Mouse (Mus musculus) erythroblast, embryonic 14.5 days (primary cell): Measurements from ENCODE around the gene Sord.

ENCODE experiments used
- GATA1 ChIP-seq: IDR thresholded peaks from 2 replicates; pipeline ENCODE4 v1.6.1; 2012; ENCODE audit warnings: low read length, inconsistent platforms, mixed read lengths
- TAL1 ChIP-seq: IDR thresholded peaks from 3 replicates; pipeline ENCODE4 v1.6.1; 2012; ENCODE audit warnings: low read length, inconsistent platforms, mixed read lengths

DNA sequence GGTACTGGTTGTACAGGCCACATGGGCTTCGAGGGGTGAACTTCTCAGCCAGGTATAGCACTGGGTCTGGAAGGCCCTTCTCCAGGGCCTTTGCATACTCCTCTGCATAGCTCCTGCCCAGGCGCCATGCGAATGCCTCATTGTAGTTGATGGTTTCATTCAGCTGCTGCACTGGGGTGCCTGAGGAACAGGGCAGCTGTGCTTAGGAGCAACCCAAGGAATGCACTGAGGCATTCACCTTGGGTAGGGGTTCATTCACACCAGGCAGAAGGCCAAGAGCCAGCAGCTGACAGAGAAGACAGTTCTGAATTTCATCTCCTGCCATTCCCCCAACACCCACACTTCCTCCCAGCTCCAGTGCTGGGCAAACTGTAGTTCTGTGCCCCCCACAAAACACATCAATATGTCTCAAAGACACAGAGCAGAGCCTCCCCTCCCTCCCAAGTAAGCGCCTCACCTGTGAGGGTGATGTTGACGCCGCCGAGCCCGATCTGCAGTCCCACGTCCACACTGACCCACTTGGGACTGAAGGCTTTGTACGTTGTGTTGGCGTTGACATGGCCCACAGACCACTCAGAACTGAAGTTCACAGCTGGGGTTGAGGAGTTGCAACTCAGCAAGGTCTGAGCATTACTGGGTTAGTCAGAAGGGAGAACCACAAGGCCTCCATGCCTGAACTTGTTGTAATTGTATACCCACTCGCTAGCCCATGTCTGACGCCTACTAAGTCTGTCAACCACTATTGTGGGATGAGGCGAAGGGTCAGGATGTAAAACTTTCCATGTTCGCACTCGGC lies 70.7 kb downstream of the Sord start:
- TF ChIP-seq TAL1, result no peak
- TF ChIP-seq GATA1, result no peak
